Mouse (Mus musculus) megakaryocyte-erythroid progenitor cell, adult 5-6 weeks (primary cell): ENCODE results near the gene Hnrnpll. TPM values are rescaled to one million over a fixed set of nuclear protein-coding genes. Genes with fewer than 3 reads are reported as not detected.

Source experiments
- ATAC-seq: replicated peaks from 2 replicates; pipeline ENCODE4 v1.8.0; 2016; ENCODE audit warnings: mild to moderate bottlenecking, inconsistent platforms; ENCODE audit not compliant: severe bottlenecking, poor library complexity, low FRiP score, low TSS enrichment
- total RNA-seq, 2 experiments: library from RNA; stranded (forward) in 1 of 2; stranded (reverse) in 1 of 2; fragments of 200-1000, 215-1000 nt in 1 of 2; fragments of >200 nt in 1 of 2; fragmentation: Nextera tagmentation in 1 of 2; gene quantifications; 2 replicates each; pipeline ENCODE4 v1.2.3; 2014 to 2017

Hnrnpll gene
- 79.4 and 80.8 TPM in 2 replicates for total RNA-seq (2014; fragmentation: Nextera tagmentation)
- total RNA-seq (2017), result 63.8 and 72.3 TPM in 2 replicates

- peak; percentile 92 for ATAC-seq
Observed at GRCm38 (mm10) chr17:80061783-80062619, at the start of gene Hnrnpll. Gene Hnrnpll (minus strand): TSS chr17:80062334.

- ATAC-seq, result no peak
Observed at GRCm38 (mm10) chr17:80105348-80105978, 43.3 kb upstream of the Hnrnpll start.

GRCm38 (mm10) chr17:80099823-80100222, 37.7 kb upstream of the Hnrnpll start:
- ATAC-seq, result no peak

DNA sequence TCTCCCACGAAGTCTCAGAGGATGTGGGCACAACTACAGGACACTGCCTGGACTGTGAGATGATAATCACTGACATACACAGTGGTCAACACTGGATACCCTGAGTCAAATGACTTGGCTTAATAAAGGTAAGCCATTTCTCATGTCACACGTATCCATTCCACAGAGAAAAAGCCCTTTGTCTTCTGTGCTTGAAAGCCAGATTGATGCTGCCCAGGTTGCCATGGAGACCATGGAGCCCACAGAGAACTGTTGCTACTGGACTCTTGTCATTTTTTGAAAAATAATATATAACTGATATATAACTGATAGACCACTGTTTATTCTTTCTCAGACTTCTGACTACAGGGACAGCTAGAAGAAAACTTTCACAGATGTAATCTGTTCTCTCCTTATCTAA, 35.1 kb upstream of the Hnrnpll start:
- no peak for ATAC-seq

DNA sequence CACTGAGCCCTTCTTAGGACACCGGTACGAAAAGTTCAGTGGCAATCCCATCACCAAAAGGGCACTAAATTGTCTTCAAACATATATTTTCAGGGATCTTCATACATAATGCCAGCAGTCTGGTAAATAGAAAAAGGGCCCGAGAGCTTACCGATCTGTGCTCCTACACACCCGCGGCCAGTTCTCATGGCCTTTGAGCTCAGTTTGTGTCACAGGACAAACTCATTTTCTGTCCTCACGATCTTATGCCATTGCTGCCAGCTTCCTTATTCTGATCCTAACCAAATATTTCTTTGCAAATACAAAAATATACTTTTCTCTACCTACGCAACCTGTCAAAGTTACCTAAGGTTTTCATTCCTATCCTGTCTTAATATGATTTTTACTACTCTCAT, 34.6 kb upstream of the Hnrnpll start:
- no peak for ATAC-seq

DNA sequence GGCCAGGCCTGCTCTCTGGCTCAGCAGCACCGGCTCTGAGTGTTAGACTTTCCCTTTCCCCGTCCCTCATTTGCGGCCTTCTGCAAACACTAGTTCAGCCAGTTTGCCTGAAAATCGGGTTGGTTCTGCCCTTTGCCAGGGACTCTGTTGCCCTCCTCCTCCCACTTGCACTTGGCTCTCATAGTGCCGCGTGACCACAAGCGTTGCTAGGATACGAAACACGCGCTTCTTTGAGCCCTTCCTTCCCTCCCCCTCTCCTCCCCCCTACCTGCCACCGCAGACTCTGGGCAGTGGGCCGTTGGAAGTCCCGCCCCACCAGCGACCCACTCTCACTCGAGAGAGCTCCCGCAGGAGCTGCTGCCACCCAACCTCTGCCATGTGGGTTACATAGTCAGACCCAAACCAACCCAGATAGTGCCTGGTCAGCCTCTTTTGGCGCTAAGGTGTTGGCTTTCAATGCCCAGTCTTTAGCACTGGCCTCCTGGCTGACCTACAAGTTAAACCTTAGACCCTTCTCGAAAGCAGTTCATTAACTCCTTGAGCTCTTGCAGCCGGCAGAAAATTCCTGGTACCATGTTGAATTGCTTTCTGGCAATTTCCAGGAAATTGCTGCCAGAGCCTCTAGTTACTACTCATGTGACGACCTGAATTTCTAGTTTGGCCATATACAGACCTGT, 34.0 kb upstream of the Hnrnpll start:
- peak; percentile 60 for ATAC-seq

- no peak for ATAC-seq
Observed at GRCm38 (mm10) chr17:80095254-80095899, 33.2 kb upstream of the Hnrnpll start.

DNA sequence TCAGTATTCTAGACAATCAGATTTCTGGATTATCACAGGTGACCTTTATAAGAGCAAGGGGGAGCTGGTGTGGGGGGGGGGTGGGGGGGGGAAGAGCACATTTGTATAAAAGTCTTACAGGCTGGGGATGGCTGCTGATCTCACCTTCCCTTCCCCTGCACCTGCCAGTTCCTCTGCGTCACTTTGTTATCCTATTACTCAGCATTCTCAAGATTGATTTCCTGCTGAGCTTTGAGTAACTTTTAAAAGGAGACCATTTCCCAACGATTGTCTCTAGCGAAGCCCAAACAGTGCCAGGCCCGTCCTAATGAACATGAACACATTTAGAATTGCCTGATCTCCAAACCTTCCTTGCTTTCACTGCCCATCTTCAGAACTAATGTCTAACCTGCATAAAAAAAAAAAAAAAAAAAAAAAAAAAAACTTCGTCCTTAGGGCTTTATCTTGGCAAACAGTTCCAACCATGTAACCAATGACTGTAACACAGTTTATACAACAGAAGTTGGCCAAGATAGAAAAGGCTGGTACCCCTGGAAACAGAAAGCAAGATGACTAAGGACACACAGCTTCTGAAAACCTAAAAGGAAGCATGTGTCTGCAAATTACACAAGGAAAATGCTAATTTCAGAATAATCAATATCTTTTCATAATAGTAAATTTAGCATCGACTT, 29.9 kb upstream of the Hnrnpll start:
- peak; percentile 84 for ATAC-seq

DNA sequence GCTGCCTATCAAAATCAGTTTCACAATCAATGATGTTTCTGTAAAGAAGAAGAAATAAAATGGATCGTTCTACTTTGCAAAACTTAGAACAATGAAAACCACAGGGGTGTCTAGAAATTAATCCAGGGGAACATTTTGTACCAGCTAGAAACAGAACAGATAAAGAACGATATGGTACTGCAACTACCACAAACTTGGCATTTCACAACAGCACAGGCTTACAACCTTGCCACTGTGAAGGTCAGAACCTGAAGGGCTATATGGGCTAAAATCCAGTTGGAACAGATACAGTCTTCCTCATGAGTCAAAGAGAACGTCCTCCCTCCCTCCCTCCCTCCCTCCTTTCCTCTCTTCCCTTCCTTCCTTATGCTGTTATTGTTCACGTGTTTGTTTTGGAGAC, 28.4 kb upstream of the Hnrnpll start:
- ATAC-seq, result no peak

DNA sequence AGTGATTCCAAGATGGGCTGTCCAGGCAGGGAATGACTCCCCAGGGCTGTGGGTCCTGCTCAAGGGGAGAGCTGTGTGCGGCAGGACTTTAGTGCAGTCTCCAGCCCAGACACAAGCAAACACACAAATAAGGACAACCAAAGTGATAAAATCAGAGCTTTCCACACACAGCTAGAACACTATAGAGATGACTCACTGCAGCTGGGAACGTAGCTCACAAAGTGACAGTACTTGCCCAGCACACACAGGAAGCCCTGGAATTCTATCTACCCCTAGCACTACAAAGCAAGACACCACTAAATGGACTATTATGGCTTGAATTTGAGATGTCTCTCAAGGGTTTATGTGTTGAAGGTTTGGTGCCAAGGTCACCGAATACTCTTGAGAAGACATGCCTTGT, 26.0 kb upstream of the Hnrnpll start:
- ATAC-seq, result no peak

- no peak for ATAC-seq
Observed at GRCm38 (mm10) chr17:80086591-80086990, 24.5 kb upstream of the Hnrnpll start.

DNA sequence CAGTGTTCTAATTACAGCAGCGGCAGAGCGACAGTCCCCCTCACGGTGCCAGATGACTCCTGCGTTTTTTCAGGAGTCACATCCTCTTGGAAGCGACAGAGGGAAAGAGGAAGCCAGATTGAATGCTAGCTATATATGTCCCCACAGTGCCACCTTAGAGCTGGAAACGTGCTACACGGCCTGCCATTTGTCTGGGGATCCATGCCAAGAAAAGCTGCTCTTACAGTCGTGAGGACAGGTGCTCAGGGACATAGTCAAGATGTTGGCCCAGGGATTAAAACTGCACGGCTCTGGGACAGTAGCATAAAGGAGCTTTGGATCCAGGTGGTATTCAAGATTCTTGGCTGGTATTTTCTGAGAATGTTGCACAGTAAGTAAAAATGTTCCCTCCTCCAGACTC, 22.3 kb upstream of the Hnrnpll start:
- ATAC-seq, result no peak

- ATAC-seq, result no peak
Observed at GRCm38 (mm10) chr17:80083223-80083622, 21.1 kb upstream of the Hnrnpll start.

DNA sequence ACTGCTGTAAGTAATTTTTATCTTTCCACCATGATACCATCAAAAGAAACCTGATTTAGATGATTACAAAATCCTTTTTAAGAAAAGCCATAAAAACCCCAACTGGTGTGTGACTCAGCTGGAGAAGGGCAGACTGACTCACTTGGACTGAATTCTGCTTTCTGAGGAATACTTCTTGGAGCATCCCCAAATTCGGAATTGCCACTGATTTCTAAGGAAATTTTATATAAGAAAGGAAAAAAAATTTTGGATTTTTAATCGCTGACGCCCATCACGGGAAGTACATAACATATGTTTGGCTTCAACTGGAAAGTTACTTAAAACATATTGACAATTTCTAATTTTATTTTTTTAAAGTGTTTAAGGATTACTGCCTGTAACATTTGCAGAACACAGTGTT, 16.6 kb upstream of the Hnrnpll start:
- ATAC-seq, result no peak

DNA sequence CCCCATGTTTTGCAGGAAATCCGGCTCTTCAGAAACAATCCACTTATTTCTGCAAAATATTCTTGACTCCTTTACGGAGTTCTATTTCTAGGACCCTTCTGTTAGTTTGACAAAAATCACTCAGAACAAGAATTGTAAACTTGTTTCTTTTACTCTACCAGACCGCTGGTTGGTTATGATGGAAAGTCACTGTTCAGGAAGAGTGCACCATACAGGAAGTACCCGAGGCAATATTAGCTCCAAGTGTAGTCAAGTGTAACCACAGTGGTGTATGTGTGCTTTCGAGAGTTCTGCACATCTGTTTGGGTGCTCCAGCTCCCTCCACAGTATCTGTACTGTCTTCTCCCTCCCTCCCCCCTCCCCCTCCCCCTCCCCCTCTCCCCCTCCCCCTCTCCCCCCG, 5.1 kb upstream of the Hnrnpll start:
- ATAC-seq, result no peak

DNA sequence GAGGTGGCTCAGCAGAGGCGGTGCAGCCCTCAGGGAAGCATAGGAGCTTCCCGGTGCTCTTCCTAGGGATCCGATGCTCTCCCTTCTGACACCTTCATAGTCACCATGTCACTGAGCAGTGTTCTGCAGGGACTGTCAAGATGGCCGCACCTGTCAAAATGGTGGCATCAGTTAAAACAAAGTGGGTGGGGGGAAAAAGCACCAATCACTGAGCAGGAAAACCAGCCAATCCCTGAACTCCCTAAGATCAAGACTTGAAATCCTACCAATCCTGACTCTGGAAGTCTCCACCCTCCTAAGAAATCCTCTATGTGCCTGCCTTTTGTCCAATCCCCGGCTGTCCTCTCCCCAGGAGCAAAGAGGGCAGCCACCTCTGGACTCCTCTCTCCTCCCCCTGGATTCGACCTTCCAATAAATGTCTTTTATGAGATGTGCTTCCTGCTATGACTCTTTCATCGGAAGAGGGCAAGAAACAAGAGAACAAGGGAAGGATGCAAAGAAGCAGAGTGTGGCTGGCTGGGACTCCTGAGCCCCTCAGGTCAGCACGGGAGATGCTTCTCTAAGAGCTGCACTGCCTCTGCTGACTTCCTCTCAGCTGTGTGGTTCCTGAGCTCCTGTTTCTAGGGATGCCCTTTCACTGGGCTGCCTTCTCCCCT, 1.8 kb upstream of the Hnrnpll start:
- 0 out of 2 replicates have a peak, but pooled peaks have one; percentile 3 for ATAC-seq

GRCm38 (mm10) chr17:80063386-80063785, 1.3 kb upstream of the Hnrnpll start:
- ATAC-seq, result 0 out of 2 replicates have a peak, but pooled peaks have one; percentile 3

DNA sequence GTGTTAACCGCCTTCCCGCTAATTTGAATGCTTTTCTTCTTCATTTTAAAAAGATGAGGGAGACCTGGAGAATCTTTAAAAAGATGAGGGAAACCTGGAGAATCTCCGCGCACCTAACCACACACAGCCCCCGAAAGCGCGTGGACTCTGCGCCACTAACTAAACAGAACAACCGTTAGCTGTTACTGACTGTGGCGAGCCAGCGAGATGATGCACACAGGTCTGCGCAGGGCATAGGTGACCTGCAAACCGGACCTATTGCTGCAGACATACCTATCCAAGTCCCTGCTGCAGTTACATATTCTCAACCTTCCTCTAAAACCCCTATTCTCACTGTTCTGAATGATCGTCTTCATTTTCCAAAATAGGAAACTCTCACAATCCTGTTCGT, 481 bp upstream of the Hnrnpll start:
- ATAC-seq, result no peak
